Mouse (Mus musculus): ENCODE results near the gene Hoxc8.

DNA sequence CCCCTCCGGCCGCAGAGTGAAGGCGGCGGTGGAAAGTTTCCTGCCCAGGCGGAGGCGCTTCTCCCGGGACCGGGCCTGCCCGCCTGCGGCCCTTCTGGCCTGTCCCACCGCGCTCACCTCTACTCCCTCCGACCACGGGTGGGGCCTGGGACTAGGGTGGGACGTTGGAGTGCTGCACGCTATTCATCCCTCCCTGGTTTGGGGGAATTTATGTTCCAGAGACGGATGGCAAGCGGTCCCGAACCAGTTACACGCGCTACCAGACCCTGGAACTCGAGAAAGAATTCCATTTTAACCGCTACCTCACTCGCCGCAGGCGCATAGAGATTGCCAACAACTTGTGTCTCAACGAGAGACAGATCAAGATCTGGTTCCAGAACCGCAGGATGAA, 24.6 kb downstream of the Hoxc8 start:
- TF ChIP-seq CTCF (IDR thresholded peaks at IDR 0.05 in 2 of 3, conservative IDR thresholded peaks at IDR 0.05 in 1 of 3; ENCODE audit: control insufficient read depth in 1 of 3, insufficient read depth in 1 of 3, low read depth in 2 of 3, low read length in 3 of 3, poor library complexity in 1 of 3, severe bottlenecking in 1 of 3) (no peak), SMC3 (IDR thresholded peaks at IDR 0.05; ENCODE audit: low read depth, low read length) (no peak), NRF1 (IDR thresholded peaks at IDR 0.05; ENCODE audit: insufficient read depth, low read depth, low read length, poor library complexity, severe bottlenecking) (no peak), POLR2A (IDR thresholded peaks at IDR 0.05; ENCODE audit: control insufficient read depth in 1 of 2, insufficient read depth in 1 of 2, low read depth in 1 of 2, low read length in 2 of 2, poor library complexity in 1 of 2) (no peak), MAX (IDR thresholded peaks at IDR 0.05; ENCODE audit: low read length) (no peak), MYB (IDR thresholded peaks at IDR 0.05; ENCODE audit: low read depth, low read length) (no peak)
